Mouse (Mus musculus) hindbrain, embryonic 14.5 days (tissue): Measurements from ENCODE around the gene Slc3a1. TPM values are rescaled to one million over a fixed set of nuclear protein-coding genes. Genes with fewer than 3 reads are reported as not detected.

Source experiments
- ATAC-seq: fragments of 200-750 bp; cut with Nextera tagmentation; 2 replicates; pipeline ENCODE4 v1.8.0; 2017; ENCODE audit warnings: moderate number of reproducible peaks, mild to moderate bottlenecking, moderate TSS enrichment, moderate library complexity; ENCODE audit not compliant: low FRiP score
- DNase-seq: peaks from one replicate; pipeline ENCODE4 v3.0.0-alpha.2; 2015; ENCODE audit warnings: low spot score
- H3K27ac ChIP-seq: fragments of 300-500 bp; sonication (generic); 2 replicates; pipeline ENCODE4 v1.5.1; 2014; ENCODE audit warnings: mild to moderate bottlenecking, moderate library complexity
- H3K27me3 ChIP-seq: fragments of 300-500 bp; sonication (generic); 2 replicates; pipeline ENCODE4 v1.6.1; 2014; ENCODE audit warnings: mild to moderate bottlenecking, low read length, mixed read lengths; ENCODE audit not compliant: control insufficient read depth, insufficient read depth
- H3K36me3 ChIP-seq: fragments of 300-500 bp; sonication (generic); replicated peaks from 2 replicates; pipeline ENCODE4 v1.6.1; 2014; ENCODE audit not compliant: control insufficient read depth, insufficient read depth
- H3K4me1 ChIP-seq: fragments of 300-500 bp; sonication (generic); replicated peaks from 2 replicates; pipeline ENCODE4 v1.6.1; 2014; ENCODE audit warnings: antibody characterized with exemption, low read length, mixed read lengths; ENCODE audit not compliant: control insufficient read depth, insufficient read depth
- H3K4me2 ChIP-seq: fragments of 300-500 bp; sonication (generic); replicated peaks from 2 replicates; pipeline ENCODE4 v1.6.1; 2014; ENCODE audit warnings: mild to moderate bottlenecking, moderate library complexity
- H3K4me3 ChIP-seq: fragments of 300-500 bp; sonication (generic); replicated peaks from 2 replicates; pipeline ENCODE4 v1.5.1; 2014; ENCODE audit warnings: mild to moderate bottlenecking, low read length
- H3K9ac ChIP-seq: fragments of 300-500 bp; sonication (generic); 2 replicates; pipeline ENCODE4 v1.6.1; 2014
- H3K9me3 ChIP-seq: fragments of 300-500 bp; sonication (generic); 2 replicates; pipeline ENCODE4 v1.6.1; 2016; ENCODE audit warnings: low read length; ENCODE audit not compliant: control insufficient read depth
- WGBS: fragments of 180-500 bp; shearing (Covaris S2); extraction: QIAGEN DNeasy Blood & Tissue Kit; methylation state at CpG from one replicate; pipeline ENCODE4 v1.1.7; 2014; 5-methylcytosine and 5-hydroxymethylcytosine counted together
- polyA plus RNA-seq: library from polyadenylated mRNA; unstranded; fragments of >200 nt; fragmentation: Nextera tagmentation; extraction: Ambion mirVana; gene quantifications from 2 replicates; pipeline ENCODE4 v1.2.1, GENCODE M21; 2014

Slc3a1 gene
- polyA plus RNA-seq, 1 experiment from 2014 or later, result 0.25 TPM

GRCm38 (mm10) chr17:85072383-85072782 lies 44.2 kb downstream of the Slc3a1 start:
- H3K9me3 ChIP-seq, result no peaks in the 10 kb centered on the region
- DNase-seq (peak; percentile 28), ATAC-seq (0 out of 2 replicates have a peak, but pooled peaks have one; percentile 27)
- H3K4me1 ChIP-seq, result no peaks in the 10 kb centered on the region
- no peak overlapping the region for H3K27ac ChIP-seq
- WGBS, result 34% methylated on average over 11 of the region's 11 CpGs
- no peaks in the 10 kb centered on the region for H3K27me3 ChIP-seq
- no peak overlapping the region for H3K9ac ChIP-seq
- no peak overlapping the region for H3K4me3 ChIP-seq
- peak overlapping the region; percentile 6; the same call in 1 of the 2 replicates for H3K4me2 ChIP-seq
- H3K36me3 ChIP-seq, result peaks cover 81% of the 10 kb centered on the region

- H3K9me3 ChIP-seq, result no peaks in the 10 kb centered on the region
- no peaks in the 10 kb centered on the region for H3K27me3 ChIP-seq
- DNase-seq (no peak), ATAC-seq (no peak)
- H3K4me1 ChIP-seq, result no peaks in the 10 kb centered on the region
- no peak overlapping the region for H3K9ac ChIP-seq
- 56% methylated on average over 7 of the region's 7 CpGs for WGBS
- H3K4me2 ChIP-seq, result no peak overlapping the region
- H3K36me3 ChIP-seq, result peaks cover 80% of the 10 kb centered on the region
- no peak overlapping the region for H3K4me3 ChIP-seq
- H3K27ac ChIP-seq, result 0 out of 2 replicates have a peak overlapping the region, but pooled peaks have one; percentile 11
Measured at GRCm38 (mm10) chr17:85073214-85073613, 45.0 kb downstream of the Slc3a1 start.

GRCm38 (mm10) chr17:85074083-85074482 lies 45.9 kb downstream of the Slc3a1 start:
- Histone ChIP-seq H3K9ac (no peak overlapping the region), H3K4me1 (no peaks in the 10 kb centered on the region), H3K27ac (no peak overlapping the region), H3K9me3 (no peaks in the 10 kb centered on the region), H3K4me2 (no peak overlapping the region), H3K36me3 (peaks cover 80% of the 10 kb centered on the region), H3K27me3 (no peaks in the 10 kb centered on the region), H3K4me3 (no peak overlapping the region)
- DNase-seq (no peak), ATAC-seq (no peak)
- WGBS, result 96% methylated on average over 4 of the region's 4 CpGs

GRCm38 (mm10) chr17:85079276-85079675 lies 51.1 kb downstream of the Slc3a1 start:
- Histone ChIP-seq H3K36me3 (peaks cover 80% of the 10 kb centered on the region), H3K27ac (no peak overlapping the region), H3K4me2 (no peak overlapping the region), H3K4me3 (no peak overlapping the region), H3K27me3 (no peaks in the 10 kb centered on the region), H3K4me1 (no peaks in the 10 kb centered on the region), H3K9me3 (no peaks in the 10 kb centered on the region), H3K9ac (no peak overlapping the region)
- 82% methylated on average over 3 of the region's 3 CpGs for WGBS
- ATAC-seq (no peak), DNase-seq (no peak)

- Histone ChIP-seq H3K9ac (no peak overlapping the region), H3K4me1 (no peaks in the 10 kb centered on the region), H3K4me3 (no peak overlapping the region), H3K27ac (no peak overlapping the region), H3K9me3 (no peaks in the 10 kb centered on the region), H3K4me2 (no peak overlapping the region), H3K27me3 (no peaks in the 10 kb centered on the region), H3K36me3 (peaks cover 65% of the 10 kb centered on the region)
- no peak for ATAC-seq
- 95% methylated on average over 11 of the region's 11 CpGs for WGBS
- DNase-seq, result no peak
Measured at GRCm38 (mm10) chr17:85080781-85081180, 52.6 kb downstream of the Slc3a1 start.

- Histone ChIP-seq H3K27me3 (no peaks in the 10 kb centered on the region), H3K9me3 (no peaks in the 10 kb centered on the region), H3K4me2 (no peak overlapping the region), H3K36me3 (peaks cover 24% of the 10 kb centered on the region), H3K9ac (no peak overlapping the region), H3K4me3 (no peak overlapping the region), H3K4me1 (peaks cover 16% of the 10 kb centered on the region), H3K27ac (no peak overlapping the region)
- DNase-seq, result no peak
- ATAC-seq, result no peak
- WGBS, result 92% methylated on average over 2 of the region's 2 CpGs
Measured at GRCm38 (mm10) chr17:85085335-85085734, 57.2 kb downstream of the Slc3a1 start.

- 88% methylated on average over 1 of the region's 1 CpGs for WGBS
- no peak overlapping the region for H3K27ac ChIP-seq
- ATAC-seq (no peak), DNase-seq (no peak)
- H3K9me3 ChIP-seq, result no peaks in the 10 kb centered on the region
- H3K4me2 ChIP-seq, result no peak overlapping the region
- no peaks in the 10 kb centered on the region for H3K27me3 ChIP-seq
- H3K4me3 ChIP-seq, result no peak overlapping the region
- peaks cover 16% of the 10 kb centered on the region for H3K4me1 ChIP-seq
- peaks cover 15% of the 10 kb centered on the region for H3K36me3 ChIP-seq
- no peak overlapping the region for H3K9ac ChIP-seq
Measured at GRCm38 (mm10) chr17:85086501-85086900, 58.3 kb downstream of the Slc3a1 start.

- Histone ChIP-seq H3K36me3 (peaks cover 7% of the 10 kb centered on the region), H3K27ac (no peak overlapping the region), H3K4me3 (no peak overlapping the region), H3K9me3 (no peaks in the 10 kb centered on the region), H3K4me2 (no peak overlapping the region), H3K27me3 (no peaks in the 10 kb centered on the region), H3K4me1 (peaks cover 16% of the 10 kb centered on the region), H3K9ac (no peak overlapping the region)
- ATAC-seq (no peak), DNase-seq (no peak)
- whole genome bisulfite sequencing, result 91% methylated on average over 5 of the region's 5 CpGs
Measured at GRCm38 (mm10) chr17:85087591-85087990, 59.4 kb downstream of the Slc3a1 start.

GRCm38 (mm10) chr17:85088401-85088800 lies 60.2 kb downstream of the Slc3a1 start:
- Histone ChIP-seq H3K27me3 (no peaks in the 10 kb centered on the region), H3K9ac (no peak overlapping the region), H3K4me2 (peak overlapping the region; percentile 91; the same call in 1 of the 2 replicates), H3K4me3 (peak overlapping the region; percentile 93; the same call in 1 of the 2 replicates), H3K9me3 (no peaks in the 10 kb centered on the region), H3K27ac (no peak overlapping the region), H3K36me3 (peaks cover under 1% of the 10 kb centered on the region; the same call in 1 of the 2 replicates), H3K4me1 (peaks cover 16% of the 10 kb centered on the region)
- 87% methylated on average over 11 of the region's 11 CpGs for WGBS
- DNase-seq (no peak), ATAC-seq (no peak)

- Histone ChIP-seq H3K4me2 (peak overlapping the region; percentile 91), H3K4me1 (peaks cover 16% of the 10 kb centered on the region), H3K36me3 (no peaks in the 10 kb centered on the region; the same call in 1 of the 2 replicates), H3K9me3 (no peaks in the 10 kb centered on the region), H3K27ac (peak overlapping the region; percentile 91; the same call in 1 of the 2 replicates), H3K9ac (peak overlapping the region; percentile 73), H3K4me3 (peak overlapping the region; percentile 93), H3K27me3 (no peaks in the 10 kb centered on the region)
- no peak for DNase-seq
- WGBS, result 52% methylated on average over 6 of the region's 6 CpGs
- no peak for ATAC-seq
Measured at GRCm38 (mm10) chr17:85089011-85089410, 60.8 kb downstream of the Slc3a1 start.
